Mouse (Mus musculus): ENCODE data around the gene Adgrd1.

GRCm38 (mm10) chr5:129164911-129165584 is 68.5 kb downstream of the Adgrd1 start:
- TF ChIP-seq CTCF (conservative IDR thresholded peaks at IDR 0.05; ENCODE audit: low read length) (no peak), POU5F1 (IDR thresholded peaks at IDR 0.05; ENCODE audit: borderline replicate concordance, low read length) (no peak)

Measured in E14TG2a.4 (cell line).